Mouse (Mus musculus): ENCODE data around the gene Cylc1.

Cylc1 gene

GRCm38 (mm10) chrX:111110118-111110517 lies at the start of gene Cylc1:
Cylc1 (plus strand) TSS chrX:111110418.
- DNase-seq = no peak

- DNase-seq = no peak
Observed at GRCm38 (mm10) chrX:111078680-111079079, 31.5 kb upstream of the Cylc1 start.

GRCm38 (mm10) chrX:111168040-111168439 lies 57.8 kb downstream of the Cylc1 start, which contains the start of gene Gm10112:
Gm10112 (plus strand) TSS chrX:111168340.
- DNase-seq = no peak
